Mouse (Mus musculus): ENCODE results near the gene Sec16a.
A peak's percentile ranks its signal among the peaks of the same experiment; 100 is the strongest.

Gene Sec16a

GRCm38 (mm10) chr2:26444946-26445665 is at the start of gene Sec16a:
Gene Sec16a, minus strand, starts transcription at chr2:26445216.
- DNase-seq (ENCODE audit: low spot score in 2 of 2), result peak; percentile 100

- no peak for DNase-seq (ENCODE audit: low spot score in 2 of 2)
Measured at GRCm38 (mm10) chr2:26494396-26494795, 49.4 kb upstream of the Sec16a start.

GRCm38 (mm10) chr2:26493021-26493781 is 48.2 kb upstream of the Sec16a start:
- no peak for DNase-seq (ENCODE audit: low spot score in 2 of 2)

GRCm38 (mm10) chr2:26490760-26491301 is 45.8 kb upstream of the Sec16a start:
- no peak for DNase-seq (ENCODE audit: low spot score in 2 of 2)

GRCm38 (mm10) chr2:26488535-26489135 is 43.6 kb upstream of the Sec16a start:
- DNase-seq (ENCODE audit: low spot score in 2 of 2), result no peak

GRCm38 (mm10) chr2:26487322-26488021 is 42.5 kb upstream of the Sec16a start:
- no peak for DNase-seq (ENCODE audit: low spot score in 2 of 2)

- DNase-seq (ENCODE audit: low spot score in 2 of 2), result no peak
Measured at GRCm38 (mm10) chr2:26486835-26487321, 41.9 kb upstream of the Sec16a start.

GRCm38 (mm10) chr2:26486264-26486810 is 41.3 kb upstream of the Sec16a start:
- DNase-seq (ENCODE audit: low spot score in 2 of 2), result no peak

GRCm38 (mm10) chr2:26485710-26486109 is 40.7 kb upstream of the Sec16a start:
- no peak for DNase-seq (ENCODE audit: low spot score in 2 of 2)

- DNase-seq (ENCODE audit: low spot score in 2 of 2), result no peak
Measured at GRCm38 (mm10) chr2:26485278-26485677, 40.3 kb upstream of the Sec16a start.

- DNase-seq (ENCODE audit: low spot score in 2 of 2), result no peak
Measured at GRCm38 (mm10) chr2:26484169-26484568, 39.2 kb upstream of the Sec16a start.

GRCm38 (mm10) chr2:26483230-26483869 is 38.3 kb upstream of the Sec16a start:
- DNase-seq (ENCODE audit: low spot score in 2 of 2), result peak; percentile 50 to 76

- DNase-seq (ENCODE audit: low spot score in 2 of 2), result no peak
Measured at GRCm38 (mm10) chr2:26482824-26483223, 37.8 kb upstream of the Sec16a start.

- no peak for DNase-seq (ENCODE audit: low spot score in 2 of 2)
Measured at GRCm38 (mm10) chr2:26481724-26482495, 36.9 kb upstream of the Sec16a start.

GRCm38 (mm10) chr2:26480911-26481310 is 35.9 kb upstream of the Sec16a start:
- no peak for DNase-seq (ENCODE audit: low spot score in 2 of 2)

- DNase-seq (ENCODE audit: low spot score in 2 of 2), result no peak
Measured at GRCm38 (mm10) chr2:26478685-26479205, 33.7 kb upstream of the Sec16a start.

GRCm38 (mm10) chr2:26477911-26478310 is 32.9 kb upstream of the Sec16a start:
- DNase-seq (ENCODE audit: low spot score in 2 of 2), result no peak

GRCm38 (mm10) chr2:26475505-26476430 is 30.8 kb upstream of the Sec16a start:
- no peak for DNase-seq (ENCODE audit: low spot score in 2 of 2)

All from spleen, postnatal 4 days (tissue).